In the genomic region with DNA sequence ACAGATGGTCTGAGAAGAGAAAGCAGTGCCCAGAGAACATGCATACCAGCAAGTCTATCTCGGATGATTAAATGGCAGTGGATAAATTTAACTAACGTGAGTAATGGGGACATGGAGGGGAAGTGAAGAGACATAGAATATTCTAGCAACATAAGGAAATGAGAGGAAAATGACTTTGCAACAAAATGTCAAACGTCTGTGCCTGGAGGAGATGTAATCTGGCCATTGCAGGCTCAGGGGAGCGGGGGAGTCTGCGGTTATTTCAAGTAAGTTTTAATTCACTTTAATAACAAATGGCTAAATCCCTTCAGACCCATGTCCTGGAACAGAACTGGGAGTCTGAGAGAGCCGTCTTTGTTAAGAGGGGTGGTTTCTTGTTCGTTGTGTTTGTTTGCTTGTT, we compare ENCODE assay signal across 27 mouse cellular contexts. TPM values are rescaled to one million over a fixed set of nuclear protein-coding genes. Genes with fewer than 3 reads are reported as not detected.
DNase-seq lines count a peak whose midpoint lies in the region; ATAC-seq and TF ChIP-seq lines count a peak whose summit lies in the region.
"Had no signal": no experiment of that assay in that cellular context is flagged by ENCODE, and none has a peak within 500 bp of the region (broad histone marks: within the 10 kb centered on the region; RNA-seq: fewer than 3 reads in every experiment).

No protein-coding gene starts in this region.

- no peaks in the 10 kb centered on the region for H3K79me2 ChIP-seq in MEL (ENCODE audit: control insufficient read depth, insufficient read depth, low read length, poor library complexity)

- TF ChIP-seq CTCF in MEL (IDR thresholded peaks at IDR 0.05 in 2 of 3, conservative IDR thresholded peaks at IDR 0.05 in 1 of 3; ENCODE audit: control insufficient read depth in 1 of 3, insufficient read depth in 1 of 3, low read depth in 2 of 3, low read length in 3 of 3, poor library complexity in 1 of 3, severe bottlenecking in 1 of 3), result no peak

- peak; percentile 20 for ATAC-seq in common myeloid progenitor, adult 5-6 weeks (replicated peaks; ENCODE audit: low read depth, poor library complexity, severe bottlenecking)
- ATAC-seq in megakaryocyte-erythroid progenitor cell, adult 5-6 weeks (replicated peaks; ENCODE audit: low FRiP score, low TSS enrichment, poor library complexity, severe bottlenecking), result 0 out of 2 replicates have a peak, but pooled peaks have one; percentile 23
- ATAC-seq: activated CD4-positive, CD25-positive, alpha-beta regulatory T cell, adult 4 months; CD4-positive, CD25-positive, alpha-beta regulatory T cell, adult 4 months; forebrain, embryonic 13.5 days; forebrain, embryonic 15.5 days; forebrain, postnatal 0 days; Patski had no signal

- TF ChIP-seq EP300 in MEL (IDR thresholded peaks at IDR 0.05; ENCODE audit: low read depth in 1 of 2, low read length in 2 of 2), result peak; percentile 66 to 81; a peak in 3 of 4 replicates

- peak; percentile 49 for DNase-seq in testis, postnatal 14 days (ENCODE audit: low spot score)
- DNase-seq in testis, postnatal 10 days (ENCODE audit: low spot score), result no peak
- peak; percentile 75 for DNase-seq in MEL (ENCODE audit: low read depth, low spot score)
- no peak for DNase-seq in heart, postnatal 10 days
- no peak for DNase-seq in urinary bladder, postnatal 14 days (ENCODE audit: low spot score)
- no peak for DNase-seq in heart, postnatal 4 days
- DNase-seq: adrenal gland, adult 2 months; adrenal gland, postnatal 10 days; adrenal gland, postnatal 25 days; B cell, adult 2 months; cerebellum, adult 11 months; cerebellum, adult 18-20 months; cerebellum, adult 8-10 months; cerebellum, adult 9-11 months; cerebellum, postnatal 14 days; cerebellum, postnatal 36 days; forebrain, postnatal 0 days had no signal

- intact Hi-C loops in heart, postnatal 10 days (cut with DNase I), result loop anchor here (10.0 kb wide), 1 partner anchor 235 kb away; no protein-coding TSS in a partner anchor

- no peak for TF ChIP-seq POLR2A in MEL (IDR thresholded peaks at IDR 0.05; ENCODE audit: control insufficient read depth in 1 of 2, insufficient read depth in 1 of 2, low read depth in 1 of 2, low read length in 2 of 2, poor library complexity in 1 of 2)

- H3K9ac ChIP-seq in MEL (ENCODE audit: control insufficient read depth, low read depth, low read length, poor library complexity, severe bottlenecking), result peak overlapping the region; percentile 42
- H3K9ac ChIP-seq: embryonic facial prominence, embryonic 12.5 days; forebrain, embryonic 13.5 days; forebrain, embryonic 15.5 days; forebrain, postnatal 0 days had no signal

- no peaks in the 10 kb centered on the region for H3K9me3 ChIP-seq in MEL (replicated peaks; ENCODE audit: insufficient read depth, low read length)
- H3K9me3 ChIP-seq: embryonic facial prominence, embryonic 10.5 days; embryonic facial prominence, embryonic 12.5 days; forebrain, embryonic 13.5 days; forebrain, embryonic 15.5 days; G1E had no signal

- H3K36me3 ChIP-seq in MEL (ENCODE audit: control insufficient read depth in 1 of 2, insufficient read depth in 2 of 2, low read length in 2 of 2), result peaks cover 0 to 20% of the 10 kb centered on the region in 2 experiments; a peak in 2 of 4 replicates
- H3K36me3 ChIP-seq: embryonic facial prominence, embryonic 10.5 days; embryonic facial prominence, embryonic 12.5 days; forebrain, embryonic 15.5 days; G1E had no signal

- peaks cover 0 to 3% of the 10 kb centered on the region in 2 experiments; a peak in 1 of 4 replicates for H3K27me3 ChIP-seq in MEL (ENCODE audit: control insufficient read depth in 1 of 2, insufficient read depth in 2 of 2, low read length in 2 of 2)
- H3K27me3 ChIP-seq: forebrain, embryonic 13.5 days; forebrain, embryonic 15.5 days; Patski had no signal

- TF ChIP-seq RAD21 in MEL (IDR thresholded peaks at IDR 0.05; ENCODE audit: low read depth, low read length), result no peak

- H3K4me1 ChIP-seq in MEL (ENCODE audit: control insufficient read depth in 1 of 2, insufficient read depth in 2 of 2, low read length in 2 of 2), result peaks cover 10 to 30% of the 10 kb centered on the region in 2 experiments
- H3K4me1 ChIP-seq: forebrain, embryonic 13.5 days; forebrain, embryonic 15.5 days had no signal

- peak overlapping the region; percentile 65 for H3K27ac ChIP-seq in MEL (ENCODE audit: control insufficient read depth, low read depth, low read length)
- H3K27ac ChIP-seq: embryonic facial prominence, embryonic 10.5 days; embryonic facial prominence, embryonic 12.5 days; forebrain, embryonic 13.5 days; forebrain, embryonic 15.5 days had no signal

- H3K4me3 ChIP-seq in MEL (ENCODE audit: control insufficient read depth in 1 of 2, insufficient read depth in 1 of 2, low read depth in 2 of 2, low read length in 2 of 2), result peak overlapping the region; percentile 52 to 58
- H3K4me3 ChIP-seq: embryonic facial prominence, embryonic 10.5 days; embryonic facial prominence, embryonic 12.5 days; forebrain, embryonic 13.5 days; forebrain, embryonic 15.5 days had no signal

TF ChIP-seq in MEL, 35 proteins besides CTCF, POLR2A, EP300 and RAD21:
- TF ChIP-seq E2F4 (IDR thresholded peaks at IDR 0.05; ENCODE audit: borderline replicate concordance, low read depth, low read length) (no peak), SMC3 (IDR thresholded peaks at IDR 0.05; ENCODE audit: low read depth, low read length) (no peak), ZKSCAN1 (IDR thresholded peaks at IDR 0.05; ENCODE audit: low read depth, low read length) (no peak), MYC (IDR thresholded peaks at IDR 0.05; ENCODE audit: low read depth, low read length) (no peak), NELFE (IDR thresholded peaks at IDR 0.05; ENCODE audit: low read depth, low read length) (no peak), SIN3A (IDR thresholded peaks at IDR 0.05; ENCODE audit: low read length) (no peak; the same call in 1 of the 2 replicates), POLR2AphosphoS5 (IDR thresholded peaks at IDR 0.05; ENCODE audit: borderline replicate concordance, low read depth, low read length) (no peak), MAX (IDR thresholded peaks at IDR 0.05; ENCODE audit: low read length) (no peak), ZC3H11A (IDR thresholded peaks at IDR 0.05; ENCODE audit: low read depth, low read length) (no peak), TAL1 (IDR thresholded peaks at IDR 0.05; ENCODE audit: low read length) (peak; percentile 65), MAZ (IDR thresholded peaks at IDR 0.05; ENCODE audit: low read depth, low read length) (no peak), CHD2 (IDR thresholded peaks at IDR 0.05; ENCODE audit: low read length) (no peak), ELF1 (IDR thresholded peaks at IDR 0.05; ENCODE audit: low read depth, low read length) (no peak), ETS1 (IDR thresholded peaks at IDR 0.05; ENCODE audit: low read depth, low read length) (peak; percentile 42; the same call in 1 of the 2 replicates), RCOR1 (IDR thresholded peaks at IDR 0.05; ENCODE audit: low read depth, low read length) (no peak), MYB (IDR thresholded peaks at IDR 0.05; ENCODE audit: low read depth, low read length) (no peak), MXI1 (IDR thresholded peaks at IDR 0.05; ENCODE audit: low read depth, low read length) (no peak), TCF12 (IDR thresholded peaks at IDR 0.05; ENCODE audit: low read depth, low read length) (0 out of 2 replicates have a peak, but pooled peaks have one; percentile 49), NRF1 (IDR thresholded peaks at IDR 0.05; ENCODE audit: insufficient read depth, low read depth, low read length, poor library complexity, severe bottlenecking) (no peak), MEF2A (IDR thresholded peaks at IDR 0.05; ENCODE audit: extremely low read depth, insufficient replicate concordance, low read depth, low read length, poor library complexity, severe bottlenecking) (no peak), BHLHE40 (IDR thresholded peaks at IDR 0.05; ENCODE audit: borderline replicate concordance, low read depth, low read length) (no peak), GATA1 (IDR thresholded peaks at IDR 0.05; ENCODE audit: low read depth, low read length) (peak; percentile 62), GABPA (IDR thresholded peaks at IDR 0.05; ENCODE audit: low read depth, low read length) (no peak), POLR2AphosphoS2 (IDR thresholded peaks at IDR 0.05; ENCODE audit: low read length) (no peak), HCFC1 (IDR thresholded peaks at IDR 0.05; ENCODE audit: low read depth, low read length) (no peak), MAFK (IDR thresholded peaks at IDR 0.05; ENCODE audit: borderline replicate concordance, low read depth, low read length) (no peak), CHD1 (IDR thresholded peaks at IDR 0.05; ENCODE audit: low read depth, low read length) (no peak), JUND (IDR thresholded peaks at IDR 0.05; ENCODE audit: low read depth, low read length) (no peak)

RNA-seq across cellular contexts. Expression of a gene that starts 5.1 kb away (rescaled TPM):
- 2.5 and 2.6 TPM in 2 replicates for total RNA-seq in MEL (2012; rRNA removed)
- polyA plus RNA-seq in MEL (2012; ENCODE audit: insufficient read depth in 1 of 2, insufficient read length in 2 of 2, low read depth in 1 of 2, low replicate concordance in 2 of 2, missing spikeins in 1 of 2), result 1 to 10 TPM in 1 of 2 experiments, not detected in 1; 3.9 TPM
- total RNA-seq in common myeloid progenitor, adult 5-6 weeks (2017), result 13.4 and 13.5 TPM in 2 replicates
- total RNA-seq in megakaryocyte-erythroid progenitor cell, adult 5-6 weeks (2014; fragmentation: Nextera tagmentation), result 5.7 and 9.5 TPM in 2 replicates
- 5.3 and 9.1 TPM in 2 replicates for total RNA-seq in megakaryocyte-erythroid progenitor cell, adult 5-6 weeks (2017)
- 1 to 10 TPM; 8.1 to 9.1 TPM for total RNA-seq in heart, postnatal 10 days (2021)
- total RNA-seq in heart, postnatal 4 days (2021), result 10 to 100 TPM; 12.4 to 13.1 TPM
- polyA plus RNA-seq: G1E had no signal

Comparison
In these comparisons a context has a peak if more than half of its experiments do, and no peak if none do; other contexts are left out.
1. DNase-seq: peak in testis, postnatal 14 days (single experiment) and MEL (single experiment); none in testis, postnatal 10 days (single experiment), heart, postnatal 10 days (0 of 2), urinary bladder, postnatal 14 days (single experiment) and heart, postnatal 4 days (single experiment).